Mouse (Mus musculus) embryo, embryonic 11 days (tissue): Measurements from ENCODE around the gene Rassf6.

Source experiments
- DNase-seq: peaks from one replicate; pipeline ENCODE4 v3.0.0-alpha.2; 2015

The Rassf6 gene

DNA sequence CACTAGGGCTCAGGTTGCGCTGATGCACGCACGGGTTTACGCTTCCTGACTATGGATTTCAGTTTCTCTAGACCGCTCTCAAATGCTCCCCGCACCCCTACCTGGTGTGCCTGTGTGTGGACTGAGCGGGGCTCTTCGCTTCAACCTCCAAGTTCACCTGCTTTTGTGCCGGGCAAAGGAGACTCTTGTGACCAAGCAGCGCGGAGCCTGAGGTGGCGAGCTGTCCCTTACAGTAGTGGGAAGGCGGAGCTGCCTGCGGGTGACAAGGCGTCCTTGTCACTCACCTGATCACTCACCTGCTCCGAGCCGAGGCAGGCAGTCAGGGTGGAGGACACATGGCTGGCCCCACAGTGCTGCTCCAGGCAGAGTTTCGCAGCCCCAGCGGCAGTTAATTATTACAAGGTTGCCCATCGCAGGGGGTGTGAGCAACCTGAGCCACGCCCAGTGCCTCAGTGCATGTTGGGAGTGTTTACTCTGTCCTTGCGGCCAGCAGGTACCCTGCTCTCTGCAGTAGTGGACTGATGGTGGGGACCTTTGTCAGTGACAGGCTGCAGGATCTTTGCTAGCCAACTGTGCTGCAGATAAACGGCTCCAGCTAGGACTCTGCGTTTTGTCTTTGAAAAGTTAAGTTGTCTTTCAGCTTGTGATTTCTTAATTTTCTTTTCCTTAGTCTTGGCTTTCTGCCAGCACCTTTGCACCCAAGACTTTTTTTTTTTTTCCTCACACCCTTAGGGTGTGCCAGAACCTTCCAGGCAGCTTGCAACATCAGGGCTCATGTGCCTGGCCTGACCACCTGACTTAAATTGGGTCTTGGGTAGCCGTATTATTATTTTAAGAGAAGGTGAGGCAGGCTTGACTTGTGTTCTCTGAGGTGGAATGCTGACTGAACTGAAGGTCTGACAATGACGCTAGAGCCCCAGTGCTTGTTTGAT, at the start of gene Rassf6:
Rassf6 (minus strand) TSS at position 372 of the 932 bp plus-strand sequence.
- peak; percentile 53 for DNase-seq

DNA sequence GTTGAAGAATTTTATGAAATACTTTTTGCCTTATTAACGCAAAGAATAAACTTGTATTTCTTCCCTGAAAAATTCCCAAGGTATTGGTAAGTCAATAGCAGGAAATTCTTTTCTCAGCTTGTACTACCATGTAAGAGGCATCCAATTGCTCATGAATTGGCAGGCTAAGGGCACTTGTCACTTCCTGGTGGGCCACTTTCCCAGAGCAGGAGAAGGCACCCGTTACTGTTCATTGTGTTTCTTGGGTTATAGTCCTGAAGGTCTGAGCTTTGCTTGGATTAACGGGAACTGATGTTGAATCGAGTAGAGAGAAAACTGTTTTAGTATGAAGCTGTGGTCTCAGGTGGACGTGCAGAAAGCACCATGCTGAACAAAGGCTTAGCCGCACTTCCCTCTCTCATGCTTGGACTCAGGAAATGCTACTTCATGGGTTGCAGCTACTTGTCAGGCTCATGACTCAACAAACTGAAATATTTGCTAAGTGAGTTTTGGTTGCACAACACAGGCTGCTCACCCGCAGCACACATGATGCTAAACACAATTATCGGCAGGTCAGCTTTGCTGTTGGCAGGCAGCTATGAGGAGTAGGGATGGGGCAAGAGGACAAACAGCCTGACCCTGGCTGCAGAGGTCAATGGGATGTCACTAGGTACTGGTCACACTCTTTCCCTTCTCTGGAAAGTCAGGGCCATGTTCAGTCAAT, 49.1 kb upstream of the Rassf6 start:
- no peak for DNase-seq

DNA sequence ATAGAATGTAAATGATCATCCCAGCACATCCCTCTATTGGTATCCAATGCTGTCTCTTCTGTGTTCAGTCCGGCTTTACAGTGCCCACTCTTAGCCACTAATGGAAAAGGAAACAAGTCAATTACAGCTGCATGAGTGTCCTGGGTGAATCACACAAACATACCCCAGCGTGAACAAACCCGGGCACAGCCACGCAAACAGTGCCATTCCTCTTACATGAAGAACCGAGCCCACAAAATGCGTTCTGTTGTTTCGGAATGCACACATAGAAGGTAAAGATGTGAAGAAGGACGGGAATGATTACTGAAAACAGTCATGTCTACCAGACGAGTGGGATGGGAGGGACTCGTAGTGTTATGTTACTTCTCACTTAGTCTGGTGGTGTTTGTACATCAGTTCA, 47.5 kb upstream of the Rassf6 start:
- DNase-seq: no peak

DNA sequence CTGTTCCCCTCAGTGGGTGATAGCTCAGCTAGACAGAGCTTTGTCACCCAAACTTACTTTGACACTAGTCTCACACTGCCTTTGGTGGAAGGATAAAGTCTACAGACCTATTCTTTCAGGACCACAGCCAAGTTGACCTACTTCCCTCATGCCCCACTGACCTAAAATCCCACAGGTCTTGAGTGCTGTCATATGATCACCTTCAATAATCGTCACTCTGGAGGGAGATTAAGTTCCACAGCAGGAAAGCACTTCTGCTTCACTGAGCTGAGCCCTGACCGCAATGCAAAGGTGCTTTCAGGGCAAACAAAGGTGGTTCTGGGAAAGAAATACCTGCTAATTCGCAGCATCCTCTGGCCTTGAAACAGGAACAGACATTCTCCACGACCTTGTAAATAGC, 44.5 kb upstream of the Rassf6 start:
- no peak for DNase-seq

DNA sequence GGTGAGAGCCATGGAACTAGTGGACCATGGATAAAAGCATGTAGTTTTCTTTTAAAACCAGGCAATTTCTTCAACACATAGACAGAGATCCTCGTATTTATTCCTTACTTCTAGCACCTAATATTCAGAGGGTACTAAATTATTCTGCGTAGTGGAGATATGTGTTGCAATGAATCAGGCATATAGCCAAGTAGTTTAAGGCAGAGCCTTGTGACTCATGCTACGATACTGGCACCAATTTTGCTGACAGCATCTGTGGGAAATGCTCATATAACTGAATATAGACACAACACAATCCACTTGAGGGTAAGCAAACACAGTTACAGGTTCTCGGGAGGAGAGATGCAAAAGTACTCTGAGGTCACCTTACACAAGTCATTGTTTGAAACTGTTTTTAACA, 41.4 kb upstream of the Rassf6 start:
- no peak for DNase-seq

DNA sequence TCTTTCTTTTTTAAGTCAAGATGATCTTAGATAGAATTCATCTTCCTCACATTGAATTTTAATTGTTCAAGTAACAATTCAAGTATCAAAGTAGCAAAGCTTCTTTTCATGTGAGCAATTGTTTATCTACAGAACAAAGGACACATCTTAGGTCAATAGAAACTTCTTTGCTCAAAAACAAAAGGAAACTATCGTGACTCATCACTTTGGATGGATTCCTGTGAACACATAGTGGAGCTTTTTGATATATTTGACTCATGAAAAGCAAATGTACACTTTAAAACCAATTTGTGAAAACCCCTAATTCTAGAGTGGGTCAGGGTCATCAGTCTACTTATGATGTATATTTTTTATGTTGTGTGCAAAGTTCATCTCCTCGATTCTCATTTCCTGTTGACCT, 37.1 kb upstream of the Rassf6 start:
- DNase-seq: no peak

DNA sequence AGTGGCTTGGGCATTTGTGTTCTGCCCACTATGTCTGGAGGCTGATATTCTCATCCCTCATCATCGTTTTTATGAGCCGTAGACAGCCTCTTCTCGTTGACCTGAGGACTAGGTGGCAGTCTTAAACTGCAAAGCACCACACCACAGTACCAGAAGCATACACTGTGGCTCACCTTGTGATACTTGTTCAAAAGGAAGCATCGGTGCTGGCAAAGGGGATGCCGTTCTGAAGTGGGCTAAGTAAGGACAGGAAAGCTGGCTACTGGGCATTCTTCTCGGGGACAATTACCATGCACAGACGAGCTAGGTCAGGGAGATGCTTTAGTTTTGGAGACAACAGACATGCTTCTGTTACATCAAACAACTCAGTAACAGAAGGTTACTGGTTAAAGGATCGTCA, 21.4 kb upstream of the Rassf6 start:
- no peak for DNase-seq

DNA sequence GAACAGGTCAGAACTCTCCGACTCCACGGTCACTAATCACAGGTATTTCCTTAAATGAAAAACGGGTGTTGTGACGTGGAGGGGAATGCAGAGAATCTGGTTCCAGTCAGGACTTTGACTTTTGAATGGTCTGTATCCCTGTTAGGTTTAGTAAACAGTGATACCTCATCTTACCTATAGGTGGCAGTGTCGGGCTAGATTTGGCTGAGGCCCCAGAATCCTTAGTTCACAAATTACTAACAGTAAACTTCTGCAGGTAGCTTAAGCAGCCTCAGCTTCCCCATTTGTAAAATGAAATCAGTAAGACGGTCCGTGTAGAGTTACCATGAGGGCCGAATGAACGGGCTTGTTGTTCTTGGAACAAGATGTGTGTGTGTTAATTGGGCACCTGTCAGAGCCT, 21.0 kb upstream of the Rassf6 start:
- peak; percentile 64 for DNase-seq

DNA sequence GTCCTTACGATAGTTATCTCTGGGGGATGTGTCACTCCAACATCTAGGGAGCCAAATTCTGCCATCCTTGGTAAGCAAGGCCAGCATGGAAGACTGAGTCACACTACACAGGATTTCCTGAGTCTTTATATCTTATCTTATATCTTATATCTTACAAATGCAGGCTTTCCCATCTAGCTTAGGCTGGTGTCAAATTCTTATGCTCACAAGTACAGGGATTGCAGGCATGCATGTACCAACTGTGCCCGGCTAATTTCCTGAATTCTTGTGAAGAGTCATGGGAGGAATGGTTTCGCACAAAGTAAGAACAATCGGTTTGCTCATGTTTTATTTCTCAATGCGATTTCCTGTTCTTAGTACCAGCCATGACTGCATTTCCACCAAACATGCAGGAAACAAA, 20.0 kb upstream of the Rassf6 start:
- no peak for DNase-seq

DNA sequence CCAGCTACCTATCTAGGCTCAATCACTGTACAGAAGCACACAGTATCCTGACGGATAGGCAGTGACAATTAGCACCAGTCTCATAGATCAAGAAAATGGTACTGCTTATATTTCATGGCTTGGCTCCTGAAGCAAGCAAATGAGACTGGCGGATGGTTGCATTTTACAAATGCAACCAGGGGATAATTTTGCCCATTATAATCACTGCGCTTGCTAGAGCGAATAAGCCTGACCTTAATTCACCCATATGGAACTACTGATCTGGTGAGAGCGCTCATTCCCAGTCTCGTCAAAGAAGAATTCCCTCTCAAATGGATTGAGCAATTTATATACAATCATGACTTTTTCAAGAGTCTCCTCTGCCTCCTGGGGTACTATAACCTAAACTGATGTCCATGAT, 16.2 kb upstream of the Rassf6 start:
- no peak for DNase-seq

DNA sequence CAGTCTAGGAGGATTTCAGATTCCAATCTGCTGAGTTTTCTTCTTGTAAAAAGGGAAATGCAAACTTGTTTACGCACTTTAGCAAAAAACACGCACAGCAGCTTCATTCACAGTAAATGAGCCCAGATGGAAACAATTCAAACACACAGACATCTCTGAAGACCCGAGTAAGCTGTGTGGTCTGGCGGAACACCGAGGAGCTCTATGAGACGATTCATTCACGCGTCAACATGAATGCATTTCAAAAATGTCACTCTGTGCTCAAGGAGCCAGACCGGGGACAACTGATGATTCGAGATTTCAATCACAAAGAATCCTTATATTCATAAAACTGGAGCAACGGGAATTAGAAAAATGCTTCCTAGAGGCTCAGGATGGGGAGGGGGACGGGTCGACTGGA, 15.4 kb upstream of the Rassf6 start:
- DNase-seq: no peak

DNA sequence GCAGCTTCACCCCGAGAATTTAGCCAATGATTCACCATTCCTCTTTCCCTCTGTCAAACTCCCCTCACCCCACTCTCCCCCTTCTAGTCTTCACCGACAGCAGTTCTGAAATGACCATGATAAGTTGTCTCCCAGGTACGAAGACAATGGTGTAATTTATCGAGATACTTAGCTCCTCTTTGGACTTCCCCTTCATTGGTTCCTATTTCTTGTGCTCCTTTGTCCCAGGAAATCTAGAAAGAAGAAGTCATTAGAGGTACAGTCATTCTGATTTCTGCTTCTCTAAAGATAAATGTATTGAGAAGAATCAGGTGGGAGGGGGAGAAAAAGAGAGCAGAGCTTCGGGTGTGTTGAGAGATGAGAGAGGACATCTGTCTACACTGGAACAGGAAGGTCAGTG, 14.3 kb upstream of the Rassf6 start:
- no peak for DNase-seq

DNA sequence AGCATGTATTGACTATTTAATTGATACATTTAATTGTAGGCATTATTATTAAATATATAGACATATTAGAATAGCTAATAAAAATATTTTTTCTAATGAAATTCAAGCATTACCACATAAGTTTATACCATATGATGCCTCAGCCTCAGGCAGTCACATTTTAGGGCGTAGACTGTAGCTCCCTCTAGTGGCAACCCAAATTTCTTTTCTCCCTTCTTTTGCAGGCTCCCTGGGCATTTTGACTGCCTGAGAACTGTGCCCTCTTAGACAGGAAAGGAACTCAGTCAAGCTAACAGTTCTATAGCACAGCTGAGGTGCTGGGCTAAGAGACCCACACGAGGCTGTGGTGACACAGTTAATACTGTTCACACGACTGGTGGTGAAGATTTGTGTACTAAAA, 12.3 kb upstream of the Rassf6 start:
- peak; percentile 74 for DNase-seq

DNA sequence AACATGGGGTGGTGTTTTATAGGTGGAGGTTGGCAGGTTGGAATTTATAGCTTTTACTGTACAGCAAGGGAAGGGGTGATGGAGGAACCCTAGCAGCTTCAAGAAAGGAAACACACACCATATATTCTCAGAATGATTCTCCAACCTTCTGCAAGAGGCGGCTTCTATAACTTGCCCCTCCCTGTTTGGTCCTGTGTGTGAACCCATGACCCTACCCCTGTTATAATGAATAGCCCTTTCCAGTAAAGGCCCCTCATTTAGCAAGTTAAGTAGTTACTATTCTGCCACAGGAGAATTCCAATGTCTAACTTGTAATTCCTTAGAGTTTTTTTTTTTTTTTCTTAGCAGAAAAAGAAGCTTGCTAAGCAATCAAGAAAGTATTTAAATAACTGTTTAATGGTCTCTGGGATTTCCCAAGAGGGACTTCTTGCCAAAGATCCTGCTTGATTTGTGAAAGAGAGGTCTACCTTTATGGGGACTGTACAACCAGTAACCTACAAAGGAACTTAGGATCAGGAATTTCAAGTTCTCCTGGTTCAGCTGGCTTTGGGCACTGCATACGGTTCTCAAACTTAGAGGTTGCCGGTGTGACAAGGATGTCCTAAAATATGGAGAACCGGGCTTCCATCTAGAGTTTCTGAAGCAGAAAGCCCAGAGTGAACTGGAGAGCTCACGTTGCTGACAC, 10.2 kb upstream of the Rassf6 start:
- no peak for DNase-seq

DNA sequence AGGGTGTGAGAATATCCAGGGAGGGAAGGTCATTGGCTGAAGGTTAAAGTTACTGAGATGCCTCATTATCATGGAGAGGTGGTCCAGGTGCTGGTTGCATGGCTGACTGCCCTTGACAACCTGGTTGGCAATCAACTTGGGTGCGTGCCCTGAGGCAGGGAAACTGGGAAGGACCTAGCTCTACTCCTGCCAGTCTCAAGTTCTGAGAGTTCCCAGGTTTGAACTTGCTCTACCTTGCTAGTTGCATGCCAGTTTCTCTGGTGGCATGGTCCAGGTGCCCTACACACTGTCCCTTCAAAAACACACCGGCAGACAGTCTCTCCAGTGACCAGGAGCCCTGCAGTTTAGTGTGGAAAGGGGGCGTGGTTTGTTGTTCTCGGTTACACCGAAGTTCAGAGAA, 7.0 kb upstream of the Rassf6 start:
- no peak for DNase-seq

DNA sequence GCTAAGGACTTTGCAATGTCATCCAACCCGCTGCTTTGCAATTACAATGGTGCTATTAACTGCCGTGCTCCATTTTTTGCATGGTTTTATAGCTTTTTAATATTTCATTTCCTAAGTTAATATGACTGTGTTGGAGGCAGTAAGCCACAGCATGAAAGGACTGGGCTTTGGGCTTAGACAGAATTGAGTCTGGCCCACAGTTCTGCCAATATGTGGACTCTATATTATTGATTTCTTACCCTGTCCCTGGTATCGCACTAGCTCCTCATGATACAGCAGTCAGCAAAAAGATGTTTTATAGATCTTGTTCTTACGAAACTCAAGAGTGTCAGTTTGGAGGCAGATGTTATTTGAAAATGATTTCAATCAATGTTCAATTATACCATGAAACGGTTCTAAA, 5.9 kb upstream of the Rassf6 start:
- DNase-seq: no peak

DNA sequence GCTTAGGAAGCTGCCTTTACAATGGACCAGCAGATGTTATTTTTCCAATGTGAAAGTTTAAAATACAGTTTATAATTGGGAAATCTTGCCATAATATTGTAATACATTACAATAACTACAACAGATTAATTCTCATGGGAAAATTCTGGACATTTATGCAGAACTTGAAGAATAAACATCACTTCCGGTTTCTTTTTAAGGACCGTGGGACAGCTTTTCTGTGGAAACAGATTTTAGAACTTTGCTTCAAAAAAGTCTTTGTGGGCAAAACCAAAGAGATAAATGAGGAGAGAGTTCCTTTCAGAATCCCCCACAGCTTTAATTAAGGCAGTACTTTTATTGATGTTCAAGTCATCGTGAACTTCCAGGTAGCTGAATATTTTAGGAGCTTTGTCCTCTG, 5.1 kb upstream of the Rassf6 start:
- no peak for DNase-seq

DNA sequence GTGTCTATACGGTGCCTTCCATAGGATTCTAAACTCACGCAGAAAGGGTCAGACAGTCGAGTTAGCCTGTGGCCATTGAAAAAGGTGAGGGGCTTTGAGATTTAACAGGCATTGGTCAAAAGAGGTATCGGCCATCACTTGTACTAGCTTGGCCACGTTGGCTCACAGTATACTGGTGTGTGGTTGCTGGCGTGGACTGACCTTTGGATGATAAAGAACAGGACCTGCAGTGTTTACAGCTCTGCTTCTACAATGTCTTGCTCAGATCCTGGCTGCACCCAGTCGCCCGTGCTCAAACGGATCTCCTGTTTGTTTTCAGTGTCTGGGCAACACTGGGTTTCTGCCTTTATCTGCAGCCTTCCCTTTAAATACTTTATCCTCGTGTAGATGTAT, 757 bp upstream of the Rassf6 start:
- no peak for DNase-seq

DNA sequence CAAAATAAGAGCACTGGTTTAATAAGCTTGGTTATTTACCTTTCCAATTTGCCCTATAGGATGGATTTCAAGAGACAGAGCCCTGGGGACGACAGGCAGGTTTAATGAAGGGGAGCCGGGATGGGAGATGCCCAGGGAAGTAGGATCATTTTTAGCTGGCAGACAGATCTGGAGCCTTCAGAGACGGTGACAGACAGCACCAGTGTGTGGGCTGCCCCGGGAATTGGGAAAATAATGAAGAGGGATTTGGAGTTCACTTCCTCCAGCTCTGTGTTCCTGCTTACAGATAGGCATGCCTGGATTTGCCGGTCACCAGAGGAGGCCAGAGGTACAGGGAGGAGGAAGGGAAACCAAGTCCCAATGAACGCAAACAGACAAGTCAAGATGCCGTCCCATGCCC, 5.6 kb downstream of the Rassf6 start:
- DNase-seq: no peak

DNA sequence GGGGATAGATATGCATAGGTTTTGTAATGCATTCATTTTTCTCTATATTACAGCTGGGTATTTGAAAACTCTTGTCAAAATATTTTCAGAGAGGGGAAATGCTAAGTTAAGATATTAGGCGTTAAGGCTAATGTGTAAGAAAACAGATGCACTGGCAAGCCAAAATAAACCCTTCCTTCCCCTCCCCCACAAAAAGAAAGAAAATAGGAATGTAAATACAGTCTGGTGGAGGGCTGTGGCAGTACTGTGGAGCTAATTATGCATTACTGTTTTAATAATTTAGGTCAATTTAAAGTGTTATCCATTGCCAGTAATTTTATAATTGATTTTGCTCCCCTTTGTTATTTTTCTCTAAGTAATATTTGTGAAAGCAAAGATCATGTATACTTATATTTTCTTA, 11.9 kb downstream of the Rassf6 start:
- no peak for DNase-seq

DNA sequence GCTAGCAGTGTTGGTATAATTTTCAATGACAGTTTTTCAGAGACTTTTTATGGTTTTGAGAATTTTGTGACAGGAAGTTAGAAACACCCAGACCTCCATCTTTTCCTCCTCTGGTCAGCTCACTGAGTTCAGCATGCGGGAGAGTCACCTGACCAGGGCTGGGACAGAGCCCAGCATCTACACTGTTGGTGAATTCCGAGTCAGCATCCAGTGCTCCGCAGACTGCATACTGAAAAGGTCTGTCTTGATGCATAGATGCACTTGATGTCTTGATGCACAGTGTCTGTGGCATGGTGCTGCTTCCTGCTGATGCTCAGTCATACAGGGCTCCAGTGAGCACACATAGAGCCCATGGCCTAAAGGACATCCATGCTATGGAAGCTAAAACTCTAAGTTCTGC, 12.4 kb downstream of the Rassf6 start:
- DNase-seq: no peak

DNA sequence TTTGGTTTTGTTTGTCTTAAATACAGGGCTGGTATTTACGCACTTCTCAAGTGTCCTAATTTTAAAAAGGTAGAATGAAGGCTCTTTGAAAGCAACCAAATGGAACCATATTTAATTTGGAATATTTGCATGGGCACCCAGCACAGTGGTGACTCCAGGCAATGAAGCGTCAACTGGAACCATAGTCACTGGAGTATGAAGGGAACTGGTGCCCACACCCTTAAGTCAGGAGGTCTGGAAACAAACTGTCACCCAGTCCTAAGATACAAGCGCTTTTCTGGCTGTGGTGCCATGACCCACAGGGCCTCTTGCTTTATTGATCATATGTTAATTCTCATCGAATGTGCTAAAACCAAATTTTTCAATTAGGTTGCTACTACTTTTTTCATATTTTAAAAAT, 13.0 kb downstream of the Rassf6 start:
- DNase-seq: no peak

DNA sequence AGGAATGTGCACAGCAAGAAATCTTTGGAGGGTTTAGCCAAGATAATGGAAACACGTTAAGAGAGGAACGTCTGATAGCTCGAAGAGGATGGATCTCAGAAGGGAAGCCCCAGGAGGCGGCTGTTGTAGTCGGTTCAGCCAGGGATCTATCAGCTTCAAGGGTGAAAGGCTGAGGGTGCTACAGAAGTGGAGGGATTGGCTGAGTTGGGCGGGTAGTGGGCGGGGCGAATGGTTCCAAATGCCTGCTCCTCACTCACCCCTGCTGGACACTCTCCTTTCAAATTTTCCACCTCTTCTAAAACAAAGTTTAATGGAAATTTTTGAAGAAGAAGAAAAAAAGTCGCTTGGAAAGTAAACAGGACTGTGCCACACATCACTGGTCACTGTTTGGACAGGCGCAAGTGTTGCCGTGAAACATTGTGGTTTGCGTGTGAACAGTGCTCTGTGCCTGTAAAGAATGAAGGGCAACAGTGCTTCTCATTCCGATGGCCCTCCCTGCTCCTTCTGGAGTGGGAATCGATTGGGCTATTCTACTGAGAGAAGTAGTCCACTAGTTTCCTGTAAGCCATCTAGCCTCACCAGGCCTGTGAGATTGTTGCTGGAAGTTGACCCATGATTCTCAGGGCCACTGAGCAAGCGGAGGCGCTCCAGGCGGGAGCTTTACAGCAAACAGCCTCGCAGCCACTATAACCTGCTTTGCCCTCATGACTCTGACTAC, 15.6 kb downstream of the Rassf6 start:
- no peak for DNase-seq
